Mouse (Mus musculus): ENCODE results near the gene Itga5. TPM values are rescaled to one million over a fixed set of nuclear protein-coding genes. Genes with fewer than 3 reads are reported as not detected.

Gene Itga5
- polyA plus RNA-seq, 1 experiment from 2014 or later, result 41.3 TPM

DNA sequence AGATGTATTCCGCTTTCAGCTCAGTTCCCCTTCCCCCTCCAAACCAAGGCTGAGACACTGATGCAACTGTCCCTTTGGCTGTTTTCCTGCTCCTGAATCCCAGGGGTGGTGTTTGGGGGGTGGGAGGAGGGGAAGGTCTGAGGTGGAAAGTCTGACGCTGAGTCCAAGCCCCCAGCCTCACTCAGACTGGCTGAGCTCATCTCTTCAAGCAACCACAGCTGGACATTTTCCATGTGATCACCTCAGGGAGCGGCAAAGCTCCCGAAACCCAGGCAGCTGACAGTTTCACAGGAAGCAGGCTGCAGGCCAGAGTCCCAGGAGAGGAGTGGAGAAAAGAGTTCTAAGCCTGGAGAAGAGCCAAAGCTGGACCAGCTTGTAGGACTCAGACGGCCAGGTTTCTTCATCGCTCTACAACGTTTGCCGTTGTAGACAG is 10.3 kb upstream of the Itga5 start:
- no peak for ATAC-seq (replicated peaks; ENCODE audit: low FRiP score)
- peaks cover 23% of the 10 kb centered on the region for H3K4me1 ChIP-seq

DNA sequence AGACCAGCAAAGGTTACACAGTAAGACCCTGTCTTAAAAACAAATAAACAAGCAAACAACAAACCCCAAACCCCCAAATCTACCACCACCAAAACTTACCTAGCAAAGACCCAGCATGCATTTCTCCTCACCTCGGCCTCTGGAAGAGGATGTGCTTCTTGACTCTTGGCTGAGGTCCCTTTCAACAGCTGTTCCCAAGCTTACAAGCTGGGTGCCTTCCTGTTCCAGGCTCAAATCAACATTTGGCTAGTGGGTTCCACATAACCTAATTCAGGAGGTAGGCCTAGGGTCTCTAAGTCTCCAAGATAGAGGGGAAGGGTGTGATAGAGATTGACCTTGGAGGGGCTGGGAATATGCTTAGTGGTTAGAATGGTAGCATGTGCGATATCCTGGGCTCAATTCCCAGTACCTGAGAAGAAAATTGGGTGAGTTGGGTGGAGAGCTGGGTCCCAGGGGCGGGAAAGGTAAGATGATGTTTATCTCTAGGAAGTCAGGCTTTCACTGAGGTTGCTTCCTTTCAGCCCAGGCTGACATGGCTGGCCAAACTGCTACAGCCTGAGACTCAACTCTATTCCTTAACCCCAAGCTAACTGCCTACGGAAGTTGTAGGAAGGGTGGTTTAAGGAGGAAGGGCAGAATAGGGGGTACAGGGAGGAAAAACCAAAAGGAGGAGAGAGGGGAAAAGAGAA is 8.7 kb upstream of the Itga5 start:
- 87% methylated on average over 4 of the region's 4 CpGs for WGBS
- ATAC-seq (replicated peaks; ENCODE audit: low FRiP score), result no peak
- H3K4me3 ChIP-seq (replicated peaks), result no peak overlapping the region

More for the DNA sequence above, 10.3 kb upstream of the Itga5 start:
- no peak overlapping the region for H3K4me3 ChIP-seq (replicated peaks)
- 37% methylated on average over 8 of the region's 8 CpGs for WGBS
- H3K4me2 ChIP-seq, result no peak overlapping the region
- peak overlapping the region; percentile 28 for H3K27ac ChIP-seq
- H3K27me3 ChIP-seq, result no peaks in the 10 kb centered on the region
- no peaks in the 10 kb centered on the region for H3K9me3 ChIP-seq (replicated peaks)
- no peaks in the 10 kb centered on the region for H3K36me3 ChIP-seq
- no peak overlapping the region for H3K9ac ChIP-seq

DNA sequence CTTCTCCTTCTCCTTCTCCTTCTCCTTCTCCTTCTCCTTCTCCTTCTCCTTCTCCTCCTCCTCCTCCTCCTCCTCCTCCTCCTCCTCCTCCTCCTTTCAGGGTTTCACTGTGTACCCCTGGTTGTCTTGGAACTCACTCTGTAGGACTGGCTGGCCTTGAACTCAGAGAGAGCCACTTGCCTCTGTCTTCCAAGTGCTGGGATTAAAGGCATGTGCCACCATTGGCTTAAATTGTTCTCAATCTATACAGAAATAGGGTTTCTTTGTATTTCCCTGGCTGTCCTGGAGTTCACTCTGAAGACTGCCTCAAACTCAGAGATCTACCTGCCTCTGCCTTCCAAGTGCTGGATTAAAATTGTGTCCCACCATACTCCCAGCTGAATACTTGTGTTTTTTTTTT is 5.9 kb upstream of the Itga5 start:
- Histone ChIP-seq H3K9ac (no peak overlapping the region), H3K4me1 (peaks cover 25% of the 10 kb centered on the region), H3K27me3 (0 out of 2 replicates have a peak, but pooled peaks cover 3% of the 10 kb centered on the region), H3K4me3 (replicated peaks) (no peak overlapping the region), H3K4me2 (no peak overlapping the region), H3K27ac (no peak overlapping the region), H3K36me3 (no peaks in the 10 kb centered on the region), H3K9me3 (replicated peaks) (no peaks in the 10 kb centered on the region)
- ATAC-seq (replicated peaks; ENCODE audit: low FRiP score), result no peak

More for the DNA sequence above, 8.7 kb upstream of the Itga5 start:
- no peaks in the 10 kb centered on the region for H3K36me3 ChIP-seq
- H3K27ac ChIP-seq, result no peak overlapping the region
- H3K4me2 ChIP-seq, result no peak overlapping the region
- no peak overlapping the region for H3K9ac ChIP-seq
- peaks cover 34% of the 10 kb centered on the region for H3K4me1 ChIP-seq
- no peaks in the 10 kb centered on the region for H3K9me3 ChIP-seq (replicated peaks)
- H3K27me3 ChIP-seq, result no peaks in the 10 kb centered on the region

DNA sequence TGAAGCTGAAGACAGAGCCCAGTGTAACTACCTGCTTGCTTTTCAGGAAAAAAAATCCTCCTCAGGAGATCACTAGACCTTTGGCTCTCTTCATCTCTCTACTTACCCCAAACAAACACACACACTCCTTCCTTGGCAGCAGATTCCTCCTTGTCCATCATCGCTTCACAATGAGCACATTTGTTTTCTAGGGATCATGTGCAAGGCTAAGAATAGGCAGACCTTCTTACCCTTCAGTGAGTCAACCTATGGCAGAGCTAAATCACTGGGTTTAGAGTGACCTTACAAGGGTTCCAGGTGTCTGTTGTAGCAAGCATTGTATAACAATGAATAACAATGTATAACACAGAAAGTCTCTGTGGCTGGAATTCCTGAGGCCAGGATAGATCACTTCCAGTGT is 5.2 kb upstream of the Itga5 start:
- 68% methylated on average over 1 of the region's 1 CpGs for WGBS

DNA sequence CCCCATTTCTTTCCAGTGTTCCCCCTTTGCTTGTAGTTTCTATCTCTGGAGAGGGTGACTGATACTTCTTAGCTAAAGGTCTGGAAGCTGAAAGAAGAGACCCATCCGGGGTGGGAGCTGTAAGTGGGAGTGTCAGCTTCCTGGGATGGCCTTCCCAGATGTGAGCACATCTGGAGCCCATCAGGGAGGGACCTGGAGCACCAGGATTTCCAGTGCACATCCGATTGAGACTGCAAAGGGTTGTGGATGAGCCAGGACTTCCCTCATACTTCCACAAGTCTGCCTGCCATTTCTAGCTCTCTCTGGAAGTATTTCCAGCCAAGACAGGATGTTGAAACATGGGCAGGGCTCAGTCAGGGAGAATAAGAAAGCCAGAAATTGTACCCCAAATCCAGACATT is 4.6 kb upstream of the Itga5 start:
- Histone ChIP-seq H3K27me3 (0 out of 2 replicates have a peak, but pooled peaks cover 3% of the 10 kb centered on the region), H3K9me3 (replicated peaks) (no peaks in the 10 kb centered on the region), H3K36me3 (no peaks in the 10 kb centered on the region), H3K27ac (no peak overlapping the region), H3K9ac (no peak overlapping the region), H3K4me3 (replicated peaks) (no peak overlapping the region), H3K4me1 (peaks cover 22% of the 10 kb centered on the region), H3K4me2 (no peak overlapping the region)
- 9% methylated on average over 2 of the region's 2 CpGs for WGBS
- 0 out of 2 replicates have a peak, but pooled peaks have one; percentile 15 for ATAC-seq (replicated peaks; ENCODE audit: low FRiP score)

More for the DNA sequence above, 5.2 kb upstream of the Itga5 start:
- Histone ChIP-seq H3K4me1 (peaks cover 25% of the 10 kb centered on the region), H3K27ac (no peak overlapping the region), H3K36me3 (no peaks in the 10 kb centered on the region), H3K4me2 (no peak overlapping the region), H3K9ac (no peak overlapping the region), H3K4me3 (replicated peaks) (no peak overlapping the region), H3K9me3 (replicated peaks) (no peaks in the 10 kb centered on the region), H3K27me3 (0 out of 2 replicates have a peak, but pooled peaks cover 3% of the 10 kb centered on the region)
- ATAC-seq (replicated peaks; ENCODE audit: low FRiP score), result no peak

DNA sequence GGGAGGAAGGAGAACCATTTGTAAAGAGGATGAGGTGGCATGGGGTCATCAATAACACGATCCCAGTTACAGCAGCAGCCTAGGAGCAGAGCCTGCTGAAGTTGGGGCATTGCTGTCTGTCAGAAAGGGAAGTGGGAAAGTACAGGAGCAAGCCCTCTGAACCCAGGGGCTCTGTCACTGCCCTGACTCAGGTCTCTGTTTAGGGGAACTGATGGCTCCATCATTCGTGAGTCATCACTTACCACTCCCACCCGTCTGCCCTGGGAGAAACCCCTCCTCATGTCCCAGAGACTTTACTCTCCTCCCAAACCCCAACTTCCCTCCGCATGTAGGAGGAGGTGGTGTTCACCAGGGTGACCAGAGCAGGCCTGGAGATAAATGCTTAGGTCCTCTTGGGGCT is 3.9 kb upstream of the Itga5 start:
- Histone ChIP-seq H3K27me3 (0 out of 2 replicates have a peak, but pooled peaks cover 3% of the 10 kb centered on the region), H3K9ac (no peak overlapping the region), H3K4me3 (replicated peaks) (no peak overlapping the region), H3K4me2 (no peak overlapping the region), H3K9me3 (replicated peaks) (no peaks in the 10 kb centered on the region), H3K36me3 (no peaks in the 10 kb centered on the region), H3K4me1 (peaks cover 22% of the 10 kb centered on the region), H3K27ac (no peak overlapping the region)
- no peak for ATAC-seq (replicated peaks; ENCODE audit: low FRiP score)
- WGBS, result 15% methylated on average over 4 of the region's 4 CpGs

DNA sequence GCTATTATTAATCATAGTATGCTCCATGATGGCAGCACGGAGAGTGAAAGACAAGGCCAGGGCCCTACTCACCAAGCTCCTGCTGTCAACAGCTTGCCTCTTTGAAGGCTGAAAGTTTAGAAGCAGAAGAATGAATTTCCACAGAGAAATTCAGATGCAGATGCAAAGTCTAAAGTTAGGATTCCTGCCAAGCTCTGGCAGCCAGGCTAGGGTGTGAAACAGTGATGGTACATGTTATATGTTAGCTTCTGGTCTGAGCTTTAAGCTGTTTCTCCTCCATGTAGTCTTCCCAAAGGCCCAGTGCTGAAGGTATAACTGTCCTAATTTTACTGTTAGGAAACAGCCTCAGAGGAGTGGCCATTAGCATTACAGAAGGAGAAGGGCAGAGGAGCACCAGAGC is 2.6 kb upstream of the Itga5 start:
- no peak for ATAC-seq (replicated peaks; ENCODE audit: low FRiP score)
- Histone ChIP-seq H3K9ac (no peak overlapping the region), H3K36me3 (no peaks in the 10 kb centered on the region), H3K4me3 (replicated peaks) (no peak overlapping the region), H3K4me2 (no peak overlapping the region), H3K27me3 (0 out of 2 replicates have a peak, but pooled peaks cover 3% of the 10 kb centered on the region), H3K27ac (no peak overlapping the region), H3K9me3 (replicated peaks) (no peaks in the 10 kb centered on the region), H3K4me1 (peaks cover 35% of the 10 kb centered on the region)
- 68% methylated on average over 1 of the region's 1 CpGs for WGBS

DNA sequence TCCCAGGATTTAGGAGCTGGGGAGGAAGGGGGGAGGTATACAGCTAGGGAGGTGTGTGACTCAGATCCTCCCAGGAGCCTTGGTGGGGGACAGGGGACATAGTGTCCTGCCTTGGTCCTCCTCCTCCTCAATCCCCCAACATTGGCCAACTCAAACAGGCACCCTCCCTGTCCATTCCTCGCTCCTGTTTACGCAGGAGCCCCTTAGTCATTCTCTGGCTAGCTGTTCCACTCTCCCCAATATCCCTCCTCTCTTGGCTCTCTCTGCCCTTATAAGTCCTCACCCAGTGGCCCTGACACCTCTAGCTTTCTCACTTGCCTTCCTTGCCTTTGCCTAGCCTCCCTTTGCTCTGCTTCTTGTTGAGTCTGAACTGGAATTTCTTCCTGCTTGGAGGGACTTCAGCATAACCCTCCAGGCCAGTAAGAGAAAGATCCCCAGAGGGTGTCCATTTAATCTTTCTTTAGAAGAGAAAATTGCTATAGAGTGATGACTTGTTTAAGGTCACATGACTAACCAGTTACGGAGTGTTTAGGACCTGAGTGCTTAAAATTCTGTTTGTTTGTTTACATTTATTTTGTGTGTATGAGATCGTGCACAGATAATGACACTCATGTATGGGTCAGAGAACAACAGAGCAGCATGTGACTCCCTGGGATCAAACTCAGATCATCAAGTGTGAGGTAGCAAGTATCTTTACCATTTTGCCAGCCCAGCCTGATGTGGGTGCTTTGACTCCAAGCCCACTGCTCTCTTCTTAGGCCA is 1.8 kb upstream of the Itga5 start:
- Histone ChIP-seq H3K9ac (no peak overlapping the region), H3K4me3 (replicated peaks) (no peak overlapping the region), H3K4me1 (peaks cover 36% of the 10 kb centered on the region), H3K9me3 (replicated peaks) (no peaks in the 10 kb centered on the region), H3K36me3 (no peaks in the 10 kb centered on the region), H3K27me3 (0 out of 2 replicates have a peak, but pooled peaks cover 3% of the 10 kb centered on the region), H3K27ac (no peak overlapping the region), H3K4me2 (no peak overlapping the region)
- no peak for ATAC-seq (replicated peaks; ENCODE audit: low FRiP score)
- WGBS, result 85% methylated on average over 4 of the region's 4 CpGs

DNA sequence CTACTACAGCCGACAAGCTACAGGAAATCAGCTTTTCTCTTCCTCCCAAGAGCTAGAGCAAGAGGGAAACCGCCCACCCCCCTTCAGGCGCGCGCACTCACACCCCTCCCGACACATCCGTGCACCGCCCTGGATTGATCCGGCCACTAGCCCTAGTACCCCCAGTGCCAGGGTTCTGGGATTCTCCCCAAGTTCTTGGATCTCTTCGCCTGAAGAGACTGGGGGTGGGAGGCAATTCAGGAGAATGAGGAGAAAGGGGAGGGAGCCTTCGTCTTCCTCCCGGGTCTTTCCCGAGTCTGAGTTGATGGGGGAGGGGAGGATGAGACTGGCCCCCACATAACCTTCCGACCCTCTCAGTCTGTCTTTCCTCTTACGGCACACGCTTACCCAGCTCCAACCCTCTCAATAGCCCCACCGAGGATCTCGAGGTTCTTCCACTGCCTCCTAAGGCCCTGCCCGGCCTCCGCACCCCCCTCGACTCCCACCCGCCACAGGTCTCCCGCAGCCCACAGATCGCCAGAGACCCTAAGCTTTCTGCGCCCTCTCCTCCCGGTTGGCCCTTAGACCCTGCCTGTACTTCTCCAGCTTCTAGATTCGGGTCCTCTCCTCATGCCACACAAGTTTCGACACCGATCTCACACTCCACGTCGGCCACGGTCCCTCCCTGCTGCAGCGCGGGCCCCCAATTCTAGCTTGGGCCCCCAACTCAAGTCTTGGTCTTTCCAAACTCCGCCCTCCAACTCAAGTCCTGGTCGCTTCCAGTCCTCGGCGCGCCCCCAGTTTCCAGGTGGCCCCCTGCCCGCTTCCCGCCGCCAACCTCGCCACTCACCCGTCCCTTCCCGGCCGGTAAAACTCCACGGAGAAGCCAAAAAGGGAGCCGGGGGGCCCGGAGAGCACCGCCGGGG is 840 bp downstream of the Itga5 start:
- Histone ChIP-seq H3K4me1 (peaks cover 45% of the 10 kb centered on the region), H3K36me3 (no peaks in the 10 kb centered on the region), H3K4me3 (replicated peaks) (peak overlapping the region; percentile 67), H3K9me3 (replicated peaks) (no peaks in the 10 kb centered on the region), H3K4me2 (peak overlapping the region; percentile 83), H3K27me3 (0 out of 2 replicates have a peak, but pooled peaks cover 3% of the 10 kb centered on the region), H3K27ac (peak overlapping the region; percentile 84), H3K9ac (peak overlapping the region; percentile 68)
- under 1% methylated on average over 51 of the region's 51 CpGs for WGBS
- peak; percentile 57 for ATAC-seq (replicated peaks; ENCODE audit: low FRiP score)

DNA sequence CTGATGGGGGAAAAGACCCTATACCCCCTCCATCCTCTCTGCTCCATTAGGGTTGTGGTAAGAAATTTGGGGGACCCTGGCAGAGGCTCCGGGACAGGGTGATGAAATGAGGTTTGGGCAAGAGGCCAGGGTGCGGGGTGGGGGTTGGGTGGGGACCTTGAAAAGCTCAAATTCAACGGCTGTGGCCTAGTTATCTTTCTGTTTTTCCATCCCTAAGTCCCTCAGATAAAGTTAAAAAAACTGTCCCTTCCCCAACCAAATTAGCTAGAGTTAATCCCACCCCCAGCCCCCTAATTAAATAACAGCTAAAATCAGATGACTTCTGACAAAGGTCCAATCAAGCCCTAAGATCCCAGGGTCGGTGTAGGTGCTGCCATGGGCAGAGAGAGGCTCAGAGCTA is 1.8 kb downstream of the Itga5 start:
- H3K4me2 ChIP-seq, result peak overlapping the region; percentile 83
- ATAC-seq (replicated peaks; ENCODE audit: low FRiP score), result no peak
- 0 out of 2 replicates have a peak overlapping the region, but pooled peaks have one; percentile 84 for H3K27ac ChIP-seq
- H3K9ac ChIP-seq, result peak overlapping the region; percentile 68
- 45% methylated on average over 4 of the region's 4 CpGs for WGBS
- peak overlapping the region; percentile 67 for H3K4me3 ChIP-seq (replicated peaks)
- peaks cover 41% of the 10 kb centered on the region for H3K4me1 ChIP-seq
- H3K27me3 ChIP-seq, result 0 out of 2 replicates have a peak, but pooled peaks cover 3% of the 10 kb centered on the region
- H3K36me3 ChIP-seq, result no peaks in the 10 kb centered on the region
- no peaks in the 10 kb centered on the region for H3K9me3 ChIP-seq (replicated peaks)

DNA sequence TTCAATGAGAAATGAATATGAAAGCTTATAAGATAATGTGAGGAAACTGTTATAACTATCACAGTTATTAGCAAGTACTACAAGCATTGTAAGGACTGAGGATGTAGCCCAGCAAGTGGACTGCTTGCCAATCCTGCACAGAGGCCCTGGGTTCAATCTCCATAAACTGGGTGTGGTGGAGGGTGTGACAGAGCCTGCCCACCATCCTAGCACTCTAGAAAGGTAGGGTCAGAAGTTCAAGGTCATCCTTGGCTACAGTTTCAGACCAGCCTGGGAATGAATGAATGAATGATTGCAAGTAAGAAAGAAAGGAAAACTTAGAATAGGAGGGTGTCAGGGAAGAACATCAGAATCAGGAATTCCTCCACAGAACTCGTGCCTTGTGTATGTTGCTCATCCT is 2.8 kb downstream of the Itga5 start:
- Histone ChIP-seq H3K27me3 (0 out of 2 replicates have a peak, but pooled peaks cover 2% of the 10 kb centered on the region), H3K36me3 (no peaks in the 10 kb centered on the region), H3K9ac (no peak overlapping the region), H3K27ac (no peak overlapping the region), H3K4me2 (no peak overlapping the region; the same call in 1 of the 2 replicates), H3K4me1 (peaks cover 49% of the 10 kb centered on the region), H3K4me3 (replicated peaks) (no peak overlapping the region), H3K9me3 (replicated peaks) (no peaks in the 10 kb centered on the region)
- no peak for ATAC-seq (replicated peaks; ENCODE audit: low FRiP score)
- 61% methylated on average over 1 of the region's 1 CpGs for WGBS

Measured in kidney, embryonic 15.5 days (tissue).